Mouse (Mus musculus) frontal cortex, adult (tissue): Measurements from ENCODE around the gene Tst.
A peak's percentile ranks its signal among the peaks of the same experiment; 100 is the strongest.

Source experiments
- ATAC-seq: cut with Nextera tagmentation; 2 replicates; pipeline ENCODE4 v1.9.2; 2017; ENCODE audit warnings: mild to moderate bottlenecking, moderate library complexity, mixed read lengths; ENCODE audit not compliant: low TSS enrichment

Tst gene

DNA sequence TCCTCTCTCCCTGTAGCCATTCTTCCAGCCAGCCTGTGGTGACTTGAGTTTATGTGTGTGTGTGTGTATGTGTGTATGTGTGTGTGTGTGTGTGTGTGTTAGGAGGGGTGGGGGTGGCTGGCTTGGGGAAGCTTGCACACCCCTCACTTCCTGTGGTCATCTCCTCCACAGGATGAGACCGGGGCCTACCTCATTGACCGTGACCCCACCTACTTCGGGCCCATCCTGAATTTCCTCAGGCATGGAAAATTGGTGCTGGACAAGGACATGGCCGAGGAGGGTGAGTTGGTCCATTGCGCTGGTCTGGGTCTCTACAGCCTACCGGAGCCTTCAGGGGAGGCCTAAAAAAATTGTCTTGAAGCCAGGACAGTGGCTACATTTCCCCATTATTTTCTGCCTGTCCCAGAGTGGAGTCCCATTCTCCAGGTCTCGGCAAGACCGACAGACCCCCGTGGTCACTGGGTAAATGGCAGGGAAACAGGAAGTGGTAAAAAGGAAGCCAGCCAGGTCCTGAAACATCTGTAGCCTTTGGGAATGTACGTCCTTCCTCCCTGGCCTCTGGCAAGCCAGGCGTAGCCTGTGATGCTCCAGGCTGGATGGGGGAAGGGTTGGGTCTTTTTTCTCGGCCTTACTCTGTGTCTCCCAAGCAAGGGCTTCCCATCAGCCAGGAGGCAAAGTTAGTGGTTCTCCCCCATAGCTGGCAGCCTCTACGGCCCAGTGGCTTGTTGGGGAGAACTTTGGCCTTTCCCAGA, 24.3 kb upstream of the Tst start:
- ATAC-seq, result no peak

DNA sequence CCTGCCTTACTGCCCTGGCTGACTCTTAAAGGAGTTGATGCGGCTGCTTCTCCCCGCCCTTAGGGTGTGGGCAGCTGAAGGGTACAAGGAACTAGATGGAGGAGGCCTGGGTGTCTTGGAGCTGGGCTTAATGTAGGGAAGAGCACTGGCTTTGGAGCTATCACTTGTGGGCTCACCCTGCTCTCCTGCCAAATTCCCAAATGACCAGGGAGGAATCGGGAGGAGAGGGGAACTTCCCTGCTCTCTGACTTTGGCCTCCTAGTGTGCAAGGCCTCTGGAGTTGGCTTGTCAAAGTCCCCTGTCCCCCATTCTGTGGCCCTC, 23.4 kb upstream of the Tst start:
- no peak for ATAC-seq

DNA sequence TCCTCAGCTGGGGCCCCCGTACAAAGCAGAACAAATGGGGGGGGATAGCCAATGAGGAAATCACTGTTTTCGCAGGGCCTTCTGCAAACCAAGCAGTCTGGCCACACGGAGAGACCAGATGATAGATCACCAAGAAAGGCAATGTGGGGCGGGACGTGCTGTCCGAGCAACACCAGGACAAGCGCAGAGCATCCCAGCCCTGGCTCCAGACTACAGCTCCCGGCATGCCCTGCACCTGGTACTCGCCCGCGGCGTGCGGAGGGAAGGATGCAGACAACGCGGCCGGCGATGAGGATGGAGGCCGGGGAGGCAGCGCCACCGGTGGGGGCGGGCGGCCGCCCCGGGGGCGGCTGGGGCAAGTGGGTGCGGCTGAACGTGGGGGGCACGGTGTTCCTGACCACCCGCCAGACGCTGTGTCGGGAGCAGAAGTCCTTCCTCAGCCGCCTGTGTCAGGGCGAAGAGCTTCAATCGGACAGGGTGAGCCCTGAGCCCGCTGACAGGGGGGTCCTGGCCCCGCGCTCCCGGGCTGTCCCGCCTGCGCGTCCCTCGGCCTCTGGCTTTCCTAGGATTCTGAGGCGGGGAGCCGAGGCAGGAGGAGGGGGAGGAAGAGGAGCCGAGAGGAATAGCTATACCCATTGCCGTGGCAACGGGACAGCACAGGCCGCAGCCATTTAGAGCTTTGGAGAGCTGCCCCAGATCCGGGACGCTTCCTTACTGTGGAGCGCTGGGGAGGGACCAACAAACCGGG, 22.9 kb upstream of the Tst start, which contains the start of gene Kctd17:
TSS of gene Kctd17 (plus strand) at position 174 of the 748 bp plus-strand sequence.
- ATAC-seq, result peak; percentile 84

DNA sequence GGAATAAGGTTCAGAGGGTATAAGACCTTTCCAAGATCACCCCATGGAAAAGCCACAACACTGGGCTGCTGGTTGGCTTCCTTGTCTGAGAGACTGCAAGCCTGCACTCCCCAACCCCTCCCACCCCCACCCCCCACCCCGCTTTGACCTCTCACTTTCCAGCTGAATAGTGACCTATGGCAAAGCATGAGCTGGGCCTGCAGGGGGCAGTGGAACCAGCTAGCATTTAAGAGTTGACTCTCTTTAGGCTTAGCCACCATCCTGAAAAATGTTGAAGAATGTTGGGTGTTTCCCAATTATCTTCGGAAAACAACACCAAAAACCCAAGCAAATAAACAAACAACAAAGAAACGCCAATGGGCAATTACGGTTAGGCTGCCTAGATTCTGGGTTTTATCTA, 19.5 kb upstream of the Tst start:
- no peak for ATAC-seq

DNA sequence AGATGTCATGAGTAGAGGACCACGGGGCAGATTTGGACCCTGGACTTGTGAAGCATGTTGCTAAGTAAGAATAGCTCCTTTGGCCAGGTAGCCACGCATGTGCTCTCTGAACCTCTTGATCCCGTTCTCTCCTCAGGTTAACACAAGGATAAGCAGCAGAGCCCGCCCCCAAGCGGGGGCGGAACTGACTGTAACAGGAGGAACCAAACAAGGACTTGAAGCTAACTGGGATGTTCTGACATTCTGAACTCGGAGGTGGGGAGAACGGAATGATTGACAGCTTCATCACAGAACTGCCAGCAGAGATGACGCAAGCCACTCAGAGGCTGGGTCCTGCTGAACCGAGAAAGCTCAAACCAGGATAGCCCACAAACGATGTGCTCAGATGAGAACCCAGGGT, 18.8 kb upstream of the Tst start:
- ATAC-seq, result no peak

DNA sequence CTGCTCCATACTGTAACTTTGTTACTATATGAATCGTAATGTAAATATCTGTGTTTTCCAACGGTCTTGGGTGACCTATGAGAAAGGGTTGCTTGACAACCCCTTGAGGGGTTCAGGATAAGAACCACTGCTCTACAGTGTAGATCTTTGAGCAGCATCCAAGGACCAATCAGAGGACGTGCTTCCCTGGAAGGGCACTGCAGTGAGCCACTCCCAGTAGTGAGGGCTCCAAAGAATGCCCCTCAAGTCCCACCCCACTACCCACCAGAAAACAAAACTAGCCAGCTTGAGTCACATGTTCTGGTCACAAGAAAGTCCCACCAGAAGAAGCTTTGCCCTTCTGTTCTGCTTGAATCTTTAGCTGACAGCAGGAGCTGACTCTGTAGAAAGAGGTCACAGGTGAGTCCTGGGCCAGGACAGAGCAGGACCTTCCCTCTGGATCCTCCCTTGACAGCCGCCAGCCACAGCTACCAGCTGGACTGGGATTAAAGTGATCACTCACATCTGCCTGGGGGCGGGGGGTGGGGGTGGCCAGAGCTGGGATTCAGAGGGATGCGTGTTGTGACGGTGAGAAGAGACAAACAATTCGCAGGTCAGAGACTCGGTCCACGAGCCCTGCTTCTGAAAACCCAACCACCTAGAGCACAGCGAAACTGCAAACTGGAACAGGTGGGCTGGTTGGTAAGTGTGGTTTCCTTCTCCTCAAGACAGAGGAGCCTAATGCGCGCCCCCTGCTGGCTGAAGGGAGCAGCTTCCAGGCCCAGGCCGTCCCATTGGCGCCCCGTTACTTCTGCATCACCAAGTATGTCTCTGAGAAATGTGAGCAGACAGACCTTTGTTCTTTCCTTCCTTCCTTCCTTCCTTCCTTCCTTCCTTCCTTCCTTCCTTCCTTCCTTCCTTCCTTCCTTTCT, 16.6 kb upstream of the Tst start:
- peak; percentile 89 for ATAC-seq

DNA sequence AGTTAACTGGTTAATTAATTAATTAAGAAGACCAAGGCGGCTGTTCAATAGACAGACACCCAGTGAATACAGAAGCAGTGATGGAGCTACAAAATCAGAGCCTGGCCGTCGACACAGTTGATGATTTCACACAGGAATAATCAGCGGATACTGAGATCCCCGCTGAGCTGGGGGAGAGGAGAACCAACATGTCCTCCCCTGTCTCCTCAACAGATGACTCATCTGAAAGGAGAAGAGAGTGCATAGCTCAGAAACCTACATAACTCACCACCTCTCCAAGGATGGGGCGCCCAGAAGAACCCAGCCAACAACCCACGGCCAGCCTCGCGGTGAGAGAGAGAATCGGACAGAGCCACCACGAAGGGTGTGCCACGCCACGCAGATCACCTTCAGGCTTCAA, 14.7 kb upstream of the Tst start:
- peak; percentile 62; the same call in 1 of the 2 replicates for ATAC-seq

DNA sequence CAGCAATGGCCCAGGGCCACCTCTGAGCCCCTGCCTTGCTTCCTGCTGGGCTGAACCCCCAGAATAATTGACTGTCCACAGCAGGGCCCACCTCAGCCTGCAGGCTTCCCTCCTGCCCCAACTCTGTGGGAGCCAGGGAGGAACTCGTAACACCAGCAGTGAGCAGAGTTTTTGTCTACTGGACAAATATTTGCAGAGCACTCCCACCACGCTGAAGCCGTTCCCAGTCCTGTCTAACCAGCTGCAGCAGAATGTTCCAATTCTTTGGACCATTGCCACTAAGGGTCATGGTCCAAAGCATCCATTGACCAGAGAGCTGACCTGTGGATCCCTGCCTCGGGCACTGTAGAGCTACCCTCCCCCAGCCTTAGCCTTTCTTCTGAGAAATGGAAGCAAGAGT, 11.2 kb upstream of the Tst start:
- no peak for ATAC-seq

DNA sequence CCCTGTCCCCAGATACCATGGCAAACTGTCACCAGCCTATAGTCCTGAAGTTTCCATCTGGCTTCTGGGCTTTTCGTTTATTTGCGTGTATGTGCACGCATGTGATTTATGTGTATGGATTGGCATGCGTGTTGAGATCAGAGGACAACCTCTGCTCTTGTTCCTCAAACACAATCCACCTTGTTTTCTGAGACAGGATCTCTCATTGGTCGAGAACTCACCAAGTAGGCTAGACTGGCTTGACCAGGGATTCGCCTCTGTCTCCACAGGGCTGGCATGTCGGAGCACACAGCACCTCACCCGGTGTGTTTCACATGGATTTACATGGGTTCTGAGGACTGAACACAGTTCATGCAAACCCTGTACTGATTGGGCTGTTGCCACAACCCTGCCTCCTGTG, 8.4 kb upstream of the Tst start:
- no peak for ATAC-seq

DNA sequence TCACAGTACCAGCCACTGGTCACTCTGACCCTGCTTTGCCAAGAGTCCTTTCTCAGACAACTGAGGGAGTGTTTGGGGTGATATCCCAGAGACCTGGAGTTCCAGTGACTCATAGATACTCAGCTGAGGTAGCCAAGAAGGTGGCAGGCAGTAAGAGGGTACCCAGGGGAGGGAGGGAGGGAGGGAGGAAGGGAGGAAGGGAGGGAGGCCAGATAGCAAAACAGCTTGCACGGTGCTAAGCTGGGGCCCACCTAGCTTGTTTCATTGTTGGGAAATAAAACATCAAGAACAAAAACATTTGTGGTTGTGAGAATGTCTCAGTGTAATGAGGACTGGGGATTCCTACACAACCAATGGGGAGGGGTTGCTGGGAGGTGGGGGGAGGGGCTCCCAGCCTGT, 8.0 kb upstream of the Tst start:
- ATAC-seq, result no peak

DNA sequence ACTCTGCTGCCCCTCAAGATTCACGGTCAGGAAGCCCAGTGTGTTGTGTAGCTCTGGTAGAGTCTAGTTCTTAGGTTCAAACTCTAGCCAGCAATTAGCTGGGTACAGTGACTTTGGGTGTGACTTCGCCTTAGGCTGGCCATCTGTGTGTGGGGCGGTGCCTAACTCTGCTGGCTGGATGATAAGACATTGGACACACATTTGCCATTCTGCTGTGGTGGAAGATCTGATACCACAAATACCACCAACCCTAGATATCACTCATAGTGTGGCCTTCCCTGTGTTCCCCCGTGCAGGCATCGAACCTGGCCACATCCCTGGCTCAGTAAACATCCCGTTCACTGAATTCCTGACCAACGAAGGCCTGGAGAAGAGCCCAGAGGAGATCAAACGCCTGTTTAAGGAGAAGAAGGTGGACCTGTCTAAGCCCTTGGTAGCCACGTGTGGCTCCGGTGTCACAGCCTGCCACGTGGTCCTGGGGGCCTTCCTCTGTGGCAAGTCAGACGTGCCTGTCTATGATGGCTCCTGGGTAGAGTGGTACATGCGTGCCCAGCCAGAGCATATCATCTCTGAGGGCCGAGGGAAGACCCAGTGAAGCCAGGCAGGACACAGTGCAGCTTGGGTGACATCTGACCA, 7.5 kb upstream of the Tst start:
- no peak for ATAC-seq

DNA sequence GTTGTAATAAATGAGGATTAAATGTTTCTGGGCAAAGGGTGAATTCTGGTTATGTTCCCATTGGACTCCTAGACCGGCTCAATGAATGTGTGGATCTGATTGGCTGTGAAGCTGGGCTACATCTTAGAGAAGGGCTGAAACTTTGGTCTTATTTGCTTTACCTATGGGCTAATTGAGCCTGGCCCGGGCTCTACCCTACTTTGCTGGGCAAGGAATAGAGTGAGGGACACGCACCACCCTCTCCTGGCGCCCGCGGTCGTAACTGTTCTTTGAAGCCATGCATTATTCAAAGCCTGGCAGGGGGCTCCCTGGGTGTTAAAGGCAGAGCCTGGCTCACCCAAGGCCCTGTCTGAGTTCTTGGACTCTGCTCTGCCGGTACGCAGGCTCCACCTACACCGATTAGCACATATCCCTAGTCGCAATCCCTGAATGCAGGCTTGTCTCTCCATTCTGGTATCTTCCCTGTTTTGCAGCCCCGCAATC, 3.9 kb upstream of the Tst start:
- no peak for ATAC-seq

DNA sequence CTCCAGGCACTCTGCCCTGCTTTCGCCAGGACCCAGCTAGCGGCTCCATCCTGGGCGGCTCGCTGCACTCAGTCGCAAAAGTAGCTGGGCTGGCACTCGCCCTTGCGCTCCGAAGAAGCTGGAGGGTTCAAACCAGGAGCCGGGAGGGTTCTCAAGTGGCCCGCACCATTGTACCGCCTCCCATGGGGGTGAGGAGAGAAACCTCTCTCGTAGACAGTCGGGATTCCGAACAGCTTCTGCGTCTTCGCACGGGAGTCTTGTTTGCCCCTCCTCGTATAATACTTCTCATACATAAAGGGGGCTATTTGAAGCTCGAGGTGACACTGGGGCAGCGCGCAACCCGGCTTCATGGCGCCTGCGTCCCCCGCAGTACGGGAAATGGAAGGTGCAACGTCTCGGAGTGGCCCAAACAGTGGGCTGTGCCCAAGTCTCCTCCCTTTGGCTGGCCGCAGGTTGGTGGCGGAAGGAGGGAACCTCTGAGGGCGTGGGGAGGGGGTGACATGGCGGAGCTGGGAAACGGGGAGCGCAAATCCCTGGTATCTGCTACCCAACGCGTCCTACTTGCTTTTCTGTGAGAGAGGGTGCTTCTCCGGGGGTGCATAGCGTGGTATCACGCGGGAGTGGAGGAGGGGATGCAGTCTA, 707 bp upstream of the Tst start, which contains the start of gene Mpst:
TSS of gene Mpst (plus strand) at position 124 of the 642 bp plus-strand sequence.
- ATAC-seq, result peak; percentile 84

DNA sequence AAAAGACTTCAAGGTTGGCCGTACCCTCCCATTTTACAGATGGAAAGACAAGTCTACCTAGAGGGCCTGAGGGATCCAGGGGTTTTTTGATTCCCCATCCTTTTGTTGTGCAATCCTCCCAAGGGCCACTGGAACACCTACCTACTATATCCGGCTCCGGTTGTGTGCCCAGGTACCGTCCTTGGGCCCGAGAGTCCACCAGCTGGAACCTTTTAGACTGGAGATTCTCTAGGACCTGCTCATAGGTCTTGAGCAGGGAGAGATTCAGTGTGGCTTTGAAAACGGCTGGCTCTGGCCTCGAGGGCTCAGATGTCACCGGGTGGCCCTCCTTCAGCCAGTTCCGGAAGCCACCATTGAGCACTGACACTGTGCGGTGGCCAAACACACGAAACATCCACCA, 609 bp downstream of the Tst start:
- no peak for ATAC-seq

DNA sequence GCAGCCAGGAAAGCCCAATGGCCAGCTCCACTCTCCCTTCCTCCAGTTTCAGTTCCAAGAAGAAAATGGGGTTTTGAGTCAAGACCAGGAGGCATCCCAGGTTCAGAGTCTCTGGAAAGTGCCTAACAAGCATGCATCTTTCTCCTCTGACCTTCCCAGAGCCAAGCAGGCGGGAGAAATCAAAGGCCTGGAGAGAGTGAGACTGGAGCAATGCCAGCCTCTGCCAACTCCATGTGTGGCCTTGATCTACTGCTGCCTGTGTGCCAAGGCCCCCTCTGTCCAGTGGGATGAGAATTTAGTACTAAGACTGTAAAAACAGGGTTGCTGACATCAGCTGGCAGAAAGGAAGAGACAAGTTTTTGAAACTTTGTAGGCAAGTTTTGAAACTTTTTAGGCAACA, 1.8 kb downstream of the Tst start:
- ATAC-seq, result no peak

DNA sequence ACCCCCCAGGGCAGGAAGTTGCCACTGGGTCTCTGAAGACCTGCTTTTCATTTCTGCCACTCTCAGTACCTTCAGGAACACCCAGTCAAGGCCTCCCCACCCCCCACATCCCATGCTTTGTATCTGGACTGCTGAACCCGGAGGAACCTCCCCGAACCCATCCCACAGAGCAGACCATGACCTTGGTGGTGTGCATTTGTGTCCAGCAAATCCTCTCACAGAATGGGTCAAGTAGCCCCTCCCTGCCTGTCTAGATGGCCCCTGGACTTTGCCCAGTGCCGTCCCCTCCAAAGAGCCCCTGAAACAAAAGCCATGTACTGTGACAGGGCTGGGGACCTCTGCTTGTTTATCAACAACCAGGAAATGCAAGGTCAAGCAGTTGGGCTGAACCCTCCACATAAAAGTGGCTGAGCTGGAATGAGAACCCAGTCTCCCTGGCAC, 2.4 kb downstream of the Tst start:
- ATAC-seq, result no peak

DNA sequence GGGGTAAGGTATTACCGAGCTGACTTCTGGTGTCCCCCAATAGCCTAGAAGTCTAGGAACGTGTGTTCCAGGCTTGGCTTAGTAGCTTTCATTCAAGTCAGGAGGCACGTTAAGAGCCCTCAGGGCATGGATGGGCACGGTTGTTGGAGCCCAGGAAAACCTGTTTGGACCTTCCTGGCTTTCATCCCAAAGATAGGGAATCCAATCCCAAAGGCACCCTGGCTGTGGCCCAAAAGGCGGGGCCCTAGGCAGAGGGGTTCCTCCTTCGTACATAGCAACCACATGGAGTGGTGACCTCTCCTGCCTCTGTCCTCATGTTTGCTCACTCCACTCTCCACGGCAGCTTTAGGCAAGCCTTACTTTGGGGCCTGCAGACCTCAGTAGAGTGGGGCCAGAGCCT, 3.3 kb downstream of the Tst start:
- no peak for ATAC-seq

DNA sequence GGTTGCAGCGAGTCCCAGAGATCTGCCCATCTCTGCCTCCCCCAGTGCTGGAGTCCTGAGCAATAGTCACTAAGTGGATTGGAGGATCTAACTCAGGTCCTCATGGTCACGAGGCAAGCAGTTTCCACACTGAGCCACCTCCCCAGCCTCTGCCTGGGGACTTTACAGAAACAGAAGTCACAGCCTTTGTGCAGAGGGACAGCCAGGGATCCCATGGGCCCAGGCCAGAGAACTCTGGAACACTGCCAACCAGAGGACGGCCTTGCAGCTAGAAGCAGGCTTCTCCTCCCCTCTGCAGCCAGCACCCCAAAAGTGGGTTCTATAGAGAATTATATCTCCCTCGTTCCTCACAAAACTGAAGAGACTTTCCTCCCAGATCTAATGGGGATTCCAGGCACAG, 3.8 kb downstream of the Tst start:
- ATAC-seq, result no peak

DNA sequence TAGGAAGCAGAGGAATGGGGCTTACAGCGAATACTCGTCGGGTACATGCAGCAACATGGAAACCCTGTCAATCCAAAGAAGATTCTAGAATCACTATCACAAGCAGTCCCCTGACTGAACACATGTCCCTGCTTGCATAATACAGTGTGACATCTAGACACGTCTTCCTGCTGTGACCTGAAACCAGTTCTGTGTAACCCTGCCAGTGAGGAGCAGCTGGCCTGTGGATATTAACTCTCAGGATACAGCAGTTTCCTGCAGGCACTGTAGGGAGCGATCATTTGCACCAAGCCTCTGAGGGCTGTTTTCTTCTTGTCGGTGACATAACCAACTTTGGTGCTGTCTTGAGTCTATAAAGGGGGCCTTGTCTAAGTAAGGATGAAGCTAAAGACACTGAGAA, 4.4 kb downstream of the Tst start:
- ATAC-seq, result no peak

DNA sequence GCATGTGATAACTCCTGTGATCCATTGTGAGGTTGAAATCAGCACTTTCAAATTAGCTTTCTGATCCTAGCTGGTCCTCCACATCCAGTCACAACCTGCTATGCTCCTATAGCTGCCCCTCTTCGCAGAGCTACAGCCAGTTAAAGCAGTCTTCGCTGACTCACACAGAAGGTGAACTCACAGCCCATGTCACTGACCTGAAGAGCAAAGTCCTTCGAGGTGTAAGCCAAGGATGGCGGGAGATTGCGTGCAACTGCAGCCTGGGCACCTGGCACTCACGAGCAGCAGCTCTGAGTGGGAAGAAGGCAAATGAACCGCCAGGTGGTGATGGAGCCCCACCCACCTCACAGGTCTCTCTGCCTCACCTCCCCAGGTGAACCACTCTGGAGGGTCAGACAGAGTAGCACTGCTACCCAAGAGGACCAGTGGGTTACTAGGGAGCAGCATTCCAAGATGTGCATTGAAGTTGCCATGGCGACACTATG, 10.2 kb downstream of the Tst start, which contains the start of gene Tex33:
TSS of gene Tex33 (minus strand) at position 435 of the 485 bp plus-strand sequence.
- ATAC-seq, result no peak

DNA sequence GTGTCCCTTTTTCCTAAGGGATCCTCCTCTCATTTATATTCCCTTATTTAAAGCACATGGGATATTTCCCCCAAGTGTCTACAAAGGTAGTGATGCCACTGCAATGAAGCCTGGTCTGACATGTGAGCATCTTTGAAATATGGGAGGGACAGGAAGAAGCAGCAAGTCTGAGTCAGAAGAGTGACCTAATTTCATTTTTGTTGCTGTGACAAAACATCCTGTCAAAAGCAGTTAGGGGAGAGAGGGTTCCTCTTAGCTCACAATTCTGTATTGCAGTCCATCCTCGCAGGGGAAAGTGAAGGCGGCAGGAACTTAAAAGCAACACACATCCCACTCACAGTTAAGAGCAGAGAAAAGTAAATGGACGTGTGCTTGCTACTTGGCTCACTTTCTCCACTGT, 14.9 kb downstream of the Tst start:
- ATAC-seq, result peak; percentile 62; the same call in 1 of the 2 replicates
